Mouse (Mus musculus) kidney, postnatal 0 days (tissue): ENCODE measurements at regions not wholly inside any gene's neighbourhood (a gene's known extent, or its start where the extent isn't known, plus 50 kb on each side); places are given as distances from the start of the nearest gene placed in this dataset.

Experiments
- ATAC-seq: fragments of 200-750 bp; cut with Nextera tagmentation; replicated peaks from 2 replicates; pipeline ENCODE4 v1.8.0; 2017; ENCODE audit warnings: low read depth, moderate number of reproducible peaks, moderate TSS enrichment, moderate library complexity; ENCODE audit not compliant: low FRiP score
- DNase-seq: peaks from one replicate; pipeline ENCODE4 v3.0.0-alpha.2; 2016; ENCODE audit warnings: low spot score
- H3K27ac ChIP-seq: fragments of 300-500 bp; sonication (generic); 2 replicates; pipeline ENCODE4 v1.5.1; 2014; ENCODE audit warnings: mild to moderate bottlenecking
- H3K27me3 ChIP-seq: fragments of 300-500 bp; sonication (generic); 2 replicates; pipeline ENCODE4 v1.6.1; 2014; ENCODE audit warnings: low read length, mixed read lengths; ENCODE audit not compliant: insufficient read depth
- H3K36me3 ChIP-seq: fragments of 300-500 bp; sonication (generic); 2 replicates; pipeline ENCODE4 v1.6.1; 2014; ENCODE audit warnings: low read length, mixed read lengths; ENCODE audit not compliant: insufficient read depth
- H3K4me1 ChIP-seq: fragments of 300-500 bp; sonication (generic); replicated peaks from 2 replicates; pipeline ENCODE4 v1.6.1; 2014; ENCODE audit warnings: antibody characterized with exemption, low read length, mixed read lengths; ENCODE audit not compliant: insufficient read depth
- H3K4me2 ChIP-seq: fragments of 300-500 bp; sonication (generic); 2 replicates; pipeline ENCODE4 v1.6.1; 2014; ENCODE audit warnings: mild to moderate bottlenecking, low read length, moderate library complexity, mixed read lengths
- H3K4me3 ChIP-seq: fragments of 300-500 bp; sonication (generic); replicated peaks from 2 replicates; pipeline ENCODE4 v1.5.1; 2014; ENCODE audit warnings: low read depth, low read length
- H3K9ac ChIP-seq: fragments of 300-500 bp; sonication (generic); 2 replicates; pipeline ENCODE4 v1.6.1; 2014; ENCODE audit warnings: low read depth, low read length
- H3K9me3 ChIP-seq: fragments of 300-500 bp; sonication (generic); replicated peaks from 2 replicates; pipeline ENCODE4 v1.6.1; 2016; ENCODE audit warnings: low read length, inconsistent platforms, mixed read lengths
- CTCF ChIP-seq: IDR thresholded peaks from 2 replicates; pipeline ENCODE4 v1.5.1; 2016; ENCODE audit warnings: antibody characterized with exemption, low read depth, mild to moderate bottlenecking, moderate library complexity
- WGBS: fragments of 180-500 bp; shearing (Covaris S2); extraction: QIAGEN DNeasy Blood & Tissue Kit; methylation state at CpG from one replicate; pipeline ENCODE4 v1.1.7; 2014; 5-methylcytosine and 5-hydroxymethylcytosine counted together

- no peak overlapping the region for H3K4me3 ChIP-seq
- H3K9me3 ChIP-seq: no peaks in the 10 kb centered on the region
- TF ChIP-seq CTCF: no peak
- DNase-seq (no peak), ATAC-seq (no peak)
- no peak overlapping the region for H3K4me2 ChIP-seq
- no peak overlapping the region for H3K27ac ChIP-seq
- no peaks in the 10 kb centered on the region for H3K36me3 ChIP-seq
- H3K27me3 ChIP-seq: no peaks in the 10 kb centered on the region
- no peaks in the 10 kb centered on the region for H3K4me1 ChIP-seq
- WGBS: 58% methylated on average over 6 of the region's 6 CpGs
- no peak overlapping the region for H3K9ac ChIP-seq
Observed at GRCm38 (mm10) chr13:58756125-58756524, 50.2 kb upstream of the Ntrk2 start.
